Mouse (Mus musculus) layer of hippocampus, adult 8-10 months (tissue): ENCODE measurements at regions not wholly inside any gene's neighbourhood (a gene's known extent, or its start where the extent isn't known, plus 50 kb on each side); places are given as distances from the start of the nearest gene placed in this dataset.

Source experiments
- DNase-seq, 2 experiments: peaks; one replicate each; pipeline ENCODE4 v3.0.0; 2022; ENCODE audit warnings: low spot score in 2 of 2

DNA sequence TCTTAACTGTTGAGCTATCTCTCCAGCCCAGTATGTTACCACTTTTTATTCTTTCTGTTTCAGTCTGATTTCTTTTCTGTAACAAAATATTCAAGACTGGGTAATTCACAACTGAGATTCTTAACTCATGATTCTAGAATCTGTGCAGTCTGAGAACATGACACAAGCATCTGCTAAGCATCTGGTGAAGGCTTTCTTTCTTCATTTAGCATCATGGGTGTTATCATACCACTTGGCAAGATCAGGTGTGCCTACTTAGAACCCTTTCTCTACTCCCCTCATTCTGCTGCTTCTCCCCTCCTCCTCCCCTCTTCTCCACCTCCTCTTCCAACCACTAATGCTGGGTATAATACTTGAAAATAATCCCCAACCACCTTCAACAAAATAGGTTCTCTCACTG is 62.1 kb upstream of the Pfn2 start:
- no peak for DNase-seq

DNA sequence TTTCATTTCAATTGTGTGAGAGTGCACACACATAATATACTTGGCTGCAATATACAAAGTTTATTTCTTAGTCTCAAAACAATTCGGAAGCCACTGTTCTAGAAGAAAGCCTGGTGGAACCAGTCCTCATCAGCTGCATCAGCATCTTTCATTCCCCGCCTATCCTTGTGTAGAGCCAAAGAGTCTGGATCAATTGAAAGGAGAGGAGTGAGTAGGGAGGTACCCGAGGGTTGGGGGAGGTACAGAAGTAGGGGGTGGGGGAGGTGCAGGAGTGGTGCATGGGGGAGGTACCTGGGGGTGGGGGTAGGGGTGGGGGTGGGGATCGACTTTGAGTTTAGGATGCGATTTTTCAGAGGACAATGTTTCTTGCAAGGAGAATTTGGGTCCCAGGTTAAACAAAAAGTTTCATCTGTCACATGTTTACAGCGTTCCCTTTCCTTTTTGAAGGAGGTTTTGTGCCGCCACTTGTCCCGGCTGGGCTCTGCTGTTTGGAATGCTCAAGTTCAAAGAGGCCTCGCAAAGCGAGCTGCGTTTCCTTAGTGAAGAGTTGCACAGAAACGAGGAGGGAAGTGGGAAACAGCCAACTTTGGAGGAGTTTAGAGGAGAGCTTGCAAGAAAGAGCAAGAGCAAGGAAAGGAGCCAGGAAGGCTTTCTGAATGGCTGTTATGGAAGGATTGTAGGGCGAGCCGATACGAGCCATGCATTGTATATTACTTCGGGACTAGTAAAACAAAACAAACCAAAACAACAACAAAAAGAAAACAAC is 64.1 kb upstream of the Pfn2 start:
- peak; percentile 51 to 67 for DNase-seq

DNA sequence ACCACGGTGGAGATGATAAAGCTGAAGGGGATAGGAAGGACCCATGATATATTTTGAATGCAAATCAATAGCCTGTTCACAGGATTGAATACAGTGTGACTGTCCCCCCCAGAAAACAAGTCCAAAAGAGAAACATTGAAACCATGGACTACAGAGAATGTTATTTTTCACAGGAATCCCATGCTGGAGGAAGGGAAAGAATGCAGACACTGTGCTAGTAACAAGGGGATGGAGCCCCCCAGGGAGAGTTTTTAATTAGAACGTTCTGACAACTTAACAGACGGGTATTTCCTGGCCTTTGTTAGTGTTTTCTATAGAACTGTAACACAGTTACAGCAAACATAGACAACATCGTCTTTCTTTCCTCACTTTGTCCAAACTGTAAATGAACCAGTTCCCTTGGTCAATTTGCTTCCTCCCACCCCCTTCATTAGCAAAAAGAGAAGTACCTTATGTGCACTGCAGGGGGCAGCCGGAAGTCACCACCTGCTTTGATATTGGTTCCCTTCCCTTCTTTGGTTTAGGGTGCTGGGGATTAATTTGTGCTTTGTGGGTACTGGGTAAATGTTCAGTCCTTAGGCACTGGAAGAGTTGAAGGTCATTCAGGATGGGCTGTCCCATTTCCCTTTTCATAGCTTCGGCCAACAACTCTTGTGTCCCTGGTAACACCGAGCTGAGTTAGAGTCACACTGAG is 64.9 kb upstream of the Pfn2 start:
- no peak for DNase-seq

DNA sequence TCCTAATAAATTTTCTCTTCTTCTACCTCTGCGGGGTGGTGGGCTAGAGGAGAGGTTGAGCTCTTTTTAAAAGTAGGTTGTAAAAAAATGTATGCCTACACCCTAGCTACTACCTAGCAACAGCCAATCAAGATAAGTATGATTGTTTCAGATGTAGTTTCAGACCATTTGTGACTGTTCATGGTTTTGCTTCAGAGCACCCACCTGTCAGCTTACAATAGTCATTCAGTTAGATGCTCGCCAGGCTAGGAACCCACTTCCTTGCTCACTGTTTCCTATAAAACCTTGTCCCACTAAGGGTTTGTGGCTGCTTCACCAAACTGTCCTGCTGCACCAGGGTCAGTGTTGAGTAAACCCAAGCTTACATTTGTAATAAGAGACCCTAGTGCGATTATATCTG is 66.8 kb upstream of the Pfn2 start:
- DNase-seq, result no peak

DNA sequence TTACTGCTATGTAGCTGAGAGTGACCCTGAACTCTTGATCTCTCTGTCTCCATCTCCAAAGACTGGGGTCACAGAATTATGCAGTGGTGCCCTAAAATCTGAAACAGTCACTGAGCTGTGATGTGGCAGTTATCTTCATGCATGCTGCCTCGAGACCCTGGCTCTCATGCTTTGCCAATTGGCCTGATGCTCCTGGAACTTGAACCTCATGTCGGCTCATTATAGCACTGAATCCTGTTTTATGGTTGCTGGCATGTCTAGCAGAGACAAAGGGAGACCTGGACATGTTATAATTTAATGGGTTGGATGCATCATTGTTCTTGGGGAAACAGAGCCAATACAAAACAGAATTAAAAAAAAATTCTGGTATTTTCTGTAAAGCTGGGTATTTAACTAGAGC is 71.0 kb upstream of the Pfn2 start:
- DNase-seq, result no peak

DNA sequence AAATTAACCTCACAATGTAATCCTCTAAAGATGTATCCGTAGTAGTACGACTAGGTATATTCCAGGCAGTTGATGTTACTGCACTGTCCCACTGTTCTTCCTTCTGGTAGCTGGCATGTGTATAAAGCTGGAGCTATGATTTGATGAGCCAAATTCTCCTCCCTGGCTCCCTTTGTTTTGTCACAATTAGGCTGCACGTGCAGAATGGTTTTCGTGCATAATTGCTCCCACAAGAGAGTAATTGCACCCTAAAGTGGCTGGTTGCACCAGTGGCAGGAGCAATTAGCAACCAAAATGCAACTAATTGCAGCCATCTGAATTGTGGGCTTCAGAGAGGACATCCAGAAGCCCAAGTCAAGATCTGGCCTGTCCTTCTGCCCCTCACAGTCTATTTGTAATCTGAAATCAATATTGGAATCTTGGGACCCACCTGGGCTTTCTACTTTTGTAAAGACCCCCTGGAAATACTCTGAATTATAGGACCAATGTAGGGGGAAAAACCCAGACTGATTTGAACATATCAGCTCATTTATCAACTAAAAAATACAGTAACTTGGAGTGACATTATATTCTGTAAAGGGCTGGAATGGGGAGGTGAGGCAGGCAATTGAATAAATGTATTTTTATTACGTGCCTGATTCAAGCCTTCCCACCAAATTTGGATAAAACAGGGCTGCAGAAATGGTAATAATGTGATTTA is 71.7 kb upstream of the Pfn2 start:
- peak in 1 of 2 experiments; percentile 13 for DNase-seq

GRCm38 (mm10) chr3:57920090-57920432 is 72.2 kb upstream of the Pfn2 start:
- DNase-seq, result no peak

DNA sequence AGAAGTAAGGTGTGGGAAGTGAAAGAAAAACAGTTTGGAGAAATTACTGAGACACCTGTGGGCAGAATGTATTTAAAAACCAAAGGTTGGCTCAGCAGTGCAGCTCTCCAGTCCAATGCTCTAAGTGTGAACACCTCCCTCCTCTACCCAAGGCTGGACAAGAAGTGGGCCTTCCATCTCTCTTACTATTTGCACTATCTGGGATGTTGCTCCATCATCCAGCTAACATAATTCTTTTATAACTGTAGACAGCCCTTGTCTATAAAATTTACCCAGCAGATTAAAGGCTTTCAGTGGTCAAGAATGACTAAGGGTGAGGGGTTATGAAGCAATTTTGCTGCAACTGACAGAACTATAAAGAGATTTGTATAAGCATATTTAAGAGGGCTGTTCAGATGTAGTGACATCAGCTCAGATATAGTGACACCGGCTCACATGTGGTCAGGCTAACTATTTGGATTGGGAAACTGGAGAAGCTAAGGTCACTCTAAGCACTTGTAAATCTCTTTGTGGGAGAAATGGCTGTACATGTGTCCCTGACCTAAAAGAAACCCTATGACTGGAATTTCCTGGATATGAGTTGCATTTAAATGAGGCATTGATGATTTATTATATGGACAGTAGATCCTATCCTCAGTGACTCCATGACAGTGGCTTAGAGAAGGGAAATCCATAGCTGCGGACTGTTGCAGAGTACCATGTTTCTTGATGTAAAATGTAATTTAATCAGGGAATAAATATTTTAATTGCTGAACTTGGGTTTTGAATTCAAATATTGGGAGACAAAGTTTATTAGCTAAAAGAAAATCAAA is 73.4 kb upstream of the Pfn2 start:
- DNase-seq, result no peak

DNA sequence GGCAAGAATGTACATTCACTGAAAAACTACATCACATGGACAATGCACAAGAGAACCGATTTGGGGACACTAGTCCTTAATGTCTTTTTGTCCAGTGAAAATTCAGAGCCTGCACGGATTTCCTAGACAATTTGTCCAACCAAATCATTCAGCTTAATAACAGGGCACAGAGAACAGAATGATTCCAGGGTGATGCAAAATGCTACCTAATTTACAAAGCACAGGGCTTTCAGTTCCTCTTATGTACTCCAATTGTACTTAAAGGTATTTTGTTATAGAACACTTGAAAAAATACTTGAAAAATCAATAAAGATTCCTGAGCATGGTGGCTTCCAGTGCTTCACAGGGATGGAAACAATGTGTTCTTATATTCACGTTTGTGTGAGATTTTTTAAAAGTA is 75.2 kb upstream of the Pfn2 start:
- no peak for DNase-seq

DNA sequence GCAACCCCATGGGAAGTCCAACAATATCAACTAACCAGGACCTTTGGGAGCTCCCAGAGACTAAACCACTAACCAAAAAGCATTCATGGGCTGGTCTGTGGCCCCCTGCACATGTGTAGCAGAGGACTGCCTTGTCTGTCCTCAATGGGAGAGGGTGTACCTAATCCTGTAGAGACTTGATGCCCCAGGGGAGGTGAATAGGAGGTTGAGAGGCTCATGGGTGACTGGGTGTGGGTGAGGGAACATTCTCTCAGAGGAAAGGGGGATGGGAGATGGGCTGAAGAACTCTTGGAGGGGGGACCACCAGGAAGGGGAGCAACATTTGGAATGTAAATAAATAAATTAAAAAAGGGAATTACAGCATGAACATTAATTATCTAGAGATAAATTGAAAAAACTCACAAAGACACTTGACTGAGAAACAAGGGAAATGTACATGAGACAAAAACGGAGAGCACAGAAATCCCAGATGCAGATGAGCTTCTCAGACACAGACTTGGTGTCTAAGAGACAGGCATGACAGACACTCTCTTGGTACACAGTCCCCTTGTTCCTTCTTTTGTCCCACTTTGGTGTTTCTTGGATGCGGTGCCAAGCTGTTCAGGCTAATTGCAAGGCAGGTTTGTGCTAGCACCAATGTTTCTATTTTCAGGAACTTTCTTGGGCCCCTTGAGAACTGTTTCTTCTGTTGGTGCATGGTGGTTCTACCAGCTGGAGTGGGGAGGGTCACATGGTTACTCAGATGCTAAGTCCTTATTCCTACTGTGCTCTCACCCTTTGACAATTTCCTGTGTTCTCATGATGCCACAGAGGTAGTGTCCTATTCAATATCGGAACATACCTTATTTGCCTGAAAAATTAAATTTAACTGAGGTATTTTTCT is 85.0 kb upstream of the Pfn2 start:
- DNase-seq, result no peak

GRCm38 (mm10) chr3:57935042-57935610 is 87.2 kb upstream of the Pfn2 start:
- no peak for DNase-seq

DNA sequence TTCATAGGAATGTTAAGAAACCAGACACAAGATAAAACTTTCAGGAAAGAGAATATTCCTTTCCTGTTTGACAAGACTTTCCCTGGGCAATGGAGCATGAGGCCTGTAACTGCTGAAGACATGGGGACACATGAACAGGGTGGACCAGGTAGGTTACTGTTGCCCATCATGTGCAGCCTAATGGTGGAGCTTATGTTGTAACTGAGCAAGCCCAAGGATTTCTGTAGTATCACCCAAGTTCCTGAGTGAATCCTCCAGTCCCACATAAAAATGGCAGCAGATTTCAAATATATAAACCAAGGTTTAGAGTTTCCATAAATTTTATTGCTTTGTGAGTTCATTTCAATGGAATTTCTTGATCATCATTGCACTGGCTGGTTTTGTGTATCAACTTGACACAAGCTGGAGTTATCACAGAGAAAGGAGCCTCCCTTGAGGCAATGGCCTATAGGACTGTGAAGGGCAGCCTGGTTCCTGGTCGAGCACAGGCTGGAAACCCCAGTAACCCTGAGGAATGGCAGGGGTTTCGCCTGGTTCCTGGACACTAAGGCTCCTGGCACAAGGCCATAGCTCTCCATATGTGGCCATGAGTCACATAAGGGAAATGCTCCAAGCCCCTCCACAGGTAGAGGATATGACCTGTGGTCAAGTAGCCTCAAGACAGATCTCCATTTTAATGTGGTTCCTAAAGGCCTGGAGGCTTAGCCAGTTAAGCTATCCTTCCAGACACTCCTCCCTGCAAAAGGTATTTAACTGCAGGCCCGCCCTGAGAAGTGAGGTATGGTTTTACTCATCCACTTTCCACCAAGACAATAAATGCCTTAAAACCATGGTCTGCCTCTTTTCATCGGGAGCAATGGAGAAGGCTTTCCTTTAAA is 92.9 kb upstream of the Pfn2 start:
- DNase-seq, result no peak

DNA sequence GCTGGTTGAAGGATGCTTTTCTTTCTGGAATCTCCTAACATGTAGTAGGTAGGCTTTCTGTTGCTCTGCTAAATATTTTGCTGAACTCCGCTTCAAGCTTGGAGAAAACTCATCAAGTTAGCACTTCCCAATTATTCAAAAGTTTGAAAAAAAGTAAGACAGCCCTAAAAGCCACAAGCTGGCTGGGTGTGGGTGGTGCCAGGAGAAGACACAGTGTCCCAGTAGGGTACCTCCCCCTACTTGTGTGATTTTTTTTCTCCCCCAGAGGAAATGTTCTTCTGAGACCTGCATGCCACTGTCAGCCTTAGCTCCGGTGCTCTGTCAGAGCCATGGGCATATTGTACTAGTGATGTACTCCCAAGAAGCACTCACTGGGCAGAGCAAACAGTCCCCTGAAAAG is 96.8 kb upstream of the Pfn2 start:
- peak; percentile 13 to 20 for DNase-seq

- DNase-seq, result no peak
Observed at GRCm38 (mm10) chr3:57945765-57946164, 97.9 kb upstream of the Pfn2 start.

DNA sequence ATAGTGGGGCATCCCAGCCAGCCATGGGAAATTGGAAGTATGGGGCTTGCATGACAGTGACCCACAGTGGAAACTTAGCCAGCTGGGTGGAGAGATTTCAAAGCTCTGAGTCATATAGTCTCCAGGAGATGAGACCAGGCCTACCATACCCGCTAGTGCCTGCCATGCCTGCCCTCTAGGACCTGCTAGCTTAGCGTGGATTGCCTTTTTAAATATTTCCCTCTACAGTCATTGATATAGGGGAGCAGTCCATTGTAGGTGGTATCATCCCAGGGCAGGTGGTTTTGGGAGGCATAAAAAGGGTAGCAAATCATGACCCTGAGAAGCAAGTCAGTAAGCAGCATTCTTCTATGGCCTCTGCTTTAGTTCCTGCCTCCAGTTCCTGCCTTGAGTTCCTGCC is 99.5 kb upstream of the Pfn2 start:
- no peak for DNase-seq

- DNase-seq, result no peak
Observed at GRCm38 (mm10) chr3:57948720-57949119, 100.8 kb upstream of the Pfn2 start.

GRCm38 (mm10) chr3:57950431-57951331 is 102.8 kb upstream of the Pfn2 start:
- DNase-seq, result no peak

DNA sequence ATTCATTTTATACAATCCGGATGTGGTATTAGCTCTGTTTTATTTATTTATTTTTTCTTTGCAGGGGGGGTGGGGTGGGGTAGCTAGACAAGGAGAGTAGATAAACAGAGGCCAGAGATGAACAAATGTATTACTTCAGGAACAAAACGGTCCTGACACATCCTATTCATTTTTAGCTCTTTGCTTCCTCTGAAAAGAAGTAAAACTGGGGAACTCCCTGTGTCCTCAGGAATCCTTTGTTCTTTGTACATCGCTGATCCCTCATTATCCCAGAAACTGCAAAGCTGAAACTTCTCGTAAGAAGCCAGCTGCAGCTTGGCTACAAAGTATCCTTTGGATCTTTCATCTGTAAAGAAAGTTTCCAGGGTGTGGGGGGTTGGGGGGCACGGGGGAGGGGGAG is 103.6 kb upstream of the Pfn2 start:
- DNase-seq, result no peak
